Mouse (Mus musculus) limb, embryonic 13.5 days (tissue): ENCODE results near the gene Tyro3. TPM values are rescaled to one million over a fixed set of nuclear protein-coding genes. Genes with fewer than 3 reads are reported as not detected.

Experiments used
- ATAC-seq: fragments of 200-750 bp; cut with Nextera tagmentation; 2 replicates; pipeline ENCODE4 v1.8.0; 2017; ENCODE audit warnings: low read depth, moderate number of reproducible peaks, moderate TSS enrichment; ENCODE audit not compliant: low FRiP score
- H3K27ac ChIP-seq: fragments of 300-500 bp; sonication (generic); 2 replicates; pipeline ENCODE4 v1.5.1; 2015; ENCODE audit warnings: inconsistent platforms, mild to moderate bottlenecking, moderate library complexity
- H3K27me3 ChIP-seq: fragments of 300-500 bp; sonication (generic); 2 replicates; pipeline ENCODE4 v1.6.1; 2015; ENCODE audit warnings: mild to moderate bottlenecking, inconsistent platforms
- H3K36me3 ChIP-seq: fragments of 300-500 bp; sonication (generic); 2 replicates; pipeline ENCODE4 v1.6.1; 2015; ENCODE audit warnings: inconsistent platforms, mild to moderate bottlenecking, moderate library complexity
- H3K4me1 ChIP-seq: fragments of 300-500 bp; sonication (generic); 2 replicates; pipeline ENCODE4 v1.6.1; 2015; ENCODE audit warnings: inconsistent platforms
- H3K4me2 ChIP-seq: fragments of 300-500 bp; sonication (generic); replicated peaks from 2 replicates; pipeline ENCODE4 v1.6.1; 2015; ENCODE audit warnings: inconsistent platforms, mild to moderate bottlenecking, moderate library complexity
- H3K4me3 ChIP-seq: fragments of 300-500 bp; sonication (generic); 2 replicates; pipeline ENCODE4 v1.5.1; 2015; ENCODE audit warnings: moderate library complexity, mild to moderate bottlenecking, inconsistent platforms
- H3K9ac ChIP-seq: fragments of 300-500 bp; sonication (generic); 2 replicates; pipeline ENCODE4 v1.6.1; 2015; ENCODE audit warnings: mild to moderate bottlenecking, inconsistent platforms
- H3K9me3 ChIP-seq: fragments of 300-500 bp; sonication (generic); 2 replicates; pipeline ENCODE4 v1.6.1; 2016; ENCODE audit warnings: inconsistent platforms
- WGBS: fragments of 180-500 bp; shearing (Covaris S2); methylation state at CpG from one replicate; pipeline ENCODE4 v1.1.7; 2015; 5-methylcytosine and 5-hydroxymethylcytosine counted together
- polyA plus RNA-seq: library from polyadenylated mRNA; unstranded; fragments of >200 nt; fragmentation: Nextera tagmentation; extraction: Ambion mirVana; gene quantifications from 2 replicates; pipeline ENCODE4 v1.2.1, GENCODE M21; 2015

Gene Tyro3
- polyA plus RNA-seq, 1 experiment from 2014 or later, result 32.3 TPM

DNA sequence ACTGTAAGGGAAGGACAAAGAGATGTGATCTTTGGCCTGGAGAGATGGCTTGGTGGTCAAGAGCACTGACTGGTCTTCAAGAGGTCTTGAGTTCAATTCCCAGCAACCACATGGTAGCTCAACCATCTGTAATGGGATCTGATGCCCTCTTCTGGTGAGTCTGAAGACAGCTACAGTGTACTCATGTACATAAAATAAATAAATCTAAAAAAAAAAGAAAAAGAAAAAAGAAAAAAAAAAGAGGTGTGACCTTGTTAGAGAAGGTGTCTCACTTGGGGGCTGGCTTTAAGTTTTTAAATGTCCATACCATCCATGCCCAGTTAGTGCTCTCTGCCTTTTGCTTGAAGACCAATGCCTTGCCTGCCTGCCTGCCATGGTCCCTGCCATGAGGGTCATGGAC is 42.5 kb downstream of the Tyro3 start:
- Histone ChIP-seq H3K36me3 (no peaks in the 10 kb centered on the region), H3K9ac (no peak overlapping the region), H3K4me1 (no peaks in the 10 kb centered on the region), H3K9me3 (no peaks in the 10 kb centered on the region), H3K27me3 (no peaks in the 10 kb centered on the region), H3K27ac (no peak overlapping the region), H3K4me3 (no peak overlapping the region), H3K4me2 (no peak overlapping the region)
- ATAC-seq, result no peak

DNA sequence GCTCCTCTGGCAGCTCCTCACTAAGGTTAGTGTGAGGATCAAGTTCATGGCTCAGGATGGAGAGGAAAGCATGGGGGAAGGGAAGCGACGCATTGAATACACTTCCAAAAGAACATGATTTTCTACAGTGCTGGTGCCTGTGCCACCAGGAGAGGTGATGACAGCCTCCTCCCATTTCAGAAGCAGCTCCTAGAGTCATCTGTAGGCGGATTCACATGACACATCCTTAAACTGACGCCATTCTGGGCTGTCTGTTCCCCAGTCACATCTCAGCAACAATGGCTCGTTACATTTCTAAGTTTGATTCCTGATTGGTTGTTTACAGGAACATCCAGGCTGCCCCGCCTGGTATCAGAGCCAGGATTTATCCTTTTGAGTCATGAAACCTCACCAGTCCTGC is 44.5 kb downstream of the Tyro3 start:
- Histone ChIP-seq H3K4me3 (no peak overlapping the region), H3K27me3 (no peaks in the 10 kb centered on the region), H3K27ac (no peak overlapping the region), H3K36me3 (no peaks in the 10 kb centered on the region), H3K4me1 (no peaks in the 10 kb centered on the region), H3K9ac (no peak overlapping the region), H3K9me3 (no peaks in the 10 kb centered on the region), H3K4me2 (no peak overlapping the region)
- no peak for ATAC-seq
- 71% methylated on average over 6 of the region's 6 CpGs for WGBS

DNA sequence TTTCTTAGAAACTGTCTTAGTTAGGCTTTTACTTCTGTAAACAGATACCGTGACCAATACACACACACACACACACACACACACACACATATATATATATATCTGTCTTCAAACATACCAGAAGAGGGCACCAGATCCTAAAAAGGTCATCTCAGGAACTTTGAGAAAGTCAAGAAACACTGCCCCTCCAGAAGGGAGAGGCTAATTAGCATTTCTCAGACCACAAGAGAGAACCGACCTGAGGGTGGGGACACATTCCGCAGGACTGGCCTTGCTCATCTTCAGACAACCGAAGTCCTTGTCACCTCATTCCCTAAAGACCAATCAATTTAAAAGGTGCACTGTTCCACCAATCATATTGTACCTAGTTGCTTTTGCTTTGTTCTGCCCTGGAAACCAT is 46.0 kb downstream of the Tyro3 start:
- Histone ChIP-seq H3K27ac (no peak overlapping the region), H3K4me1 (no peaks in the 10 kb centered on the region), H3K4me2 (no peak overlapping the region), H3K4me3 (no peak overlapping the region), H3K27me3 (no peaks in the 10 kb centered on the region), H3K36me3 (no peaks in the 10 kb centered on the region), H3K9ac (no peak overlapping the region), H3K9me3 (no peaks in the 10 kb centered on the region)
- ATAC-seq, result no peak
- WGBS, result 88% methylated on average over 4 of the region's 4 CpGs

DNA sequence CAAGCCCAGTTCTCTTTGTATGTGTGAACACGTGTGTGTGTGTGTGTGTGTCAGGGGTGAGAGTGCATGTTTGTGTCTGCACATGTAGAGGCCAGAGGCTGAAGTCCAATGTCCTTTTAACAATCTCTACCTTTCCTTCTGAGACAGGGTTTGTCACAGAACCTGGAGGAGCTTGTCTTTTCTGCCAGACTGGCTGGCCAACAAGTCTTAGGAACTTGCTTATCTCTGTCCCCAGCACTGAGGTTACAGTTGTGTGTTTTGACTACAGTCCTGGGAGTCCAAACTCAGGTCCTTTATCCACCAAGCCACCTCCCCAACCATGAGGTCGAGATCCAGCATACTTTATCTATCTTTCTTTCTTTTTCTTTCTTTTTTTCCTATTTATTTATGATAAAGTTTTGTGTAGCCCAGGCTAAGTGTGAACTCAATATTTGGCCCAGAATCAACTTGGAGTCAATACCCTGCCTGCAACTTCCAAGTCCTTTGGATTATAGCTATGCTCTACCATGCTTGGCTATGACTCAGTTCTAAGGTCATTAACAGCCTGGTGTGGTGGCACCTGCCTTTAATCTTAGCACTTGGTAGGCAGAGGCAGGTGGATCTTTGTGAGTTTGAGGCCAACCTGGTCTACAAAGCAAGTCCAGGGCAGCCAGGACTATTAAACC is 48.5 kb downstream of the Tyro3 start:
- Histone ChIP-seq H3K4me1 (no peaks in the 10 kb centered on the region), H3K9me3 (no peaks in the 10 kb centered on the region), H3K36me3 (no peaks in the 10 kb centered on the region), H3K4me3 (no peak overlapping the region), H3K27me3 (no peaks in the 10 kb centered on the region), H3K9ac (no peak overlapping the region), H3K4me2 (no peak overlapping the region), H3K27ac (no peak overlapping the region)
- ATAC-seq, result no peak
- 82% methylated on average over 2 of the region's 2 CpGs for WGBS

DNA sequence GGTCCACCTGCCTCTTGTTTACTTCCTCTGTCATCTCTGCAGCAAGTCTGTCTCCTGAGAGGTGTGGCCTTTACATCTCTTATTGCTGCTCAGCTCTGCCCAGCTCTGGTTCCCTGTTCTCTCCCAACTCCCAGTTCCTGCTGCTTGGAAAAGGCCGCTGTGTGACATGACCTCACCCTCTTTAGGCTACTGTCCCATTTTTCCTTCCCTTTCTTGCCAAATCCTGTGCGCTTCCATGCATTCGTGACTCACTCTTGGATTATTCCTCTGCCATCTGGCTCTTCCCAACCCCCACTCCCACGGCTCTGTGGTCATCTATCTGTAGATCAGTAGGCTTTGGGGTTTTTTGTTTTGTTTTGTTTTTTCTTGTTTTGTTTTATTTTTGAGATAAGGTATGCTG is 49.4 kb downstream of the Tyro3 start:
- no peak for ATAC-seq
- Histone ChIP-seq H3K4me1 (no peaks in the 10 kb centered on the region), H3K4me2 (no peak overlapping the region), H3K9me3 (no peaks in the 10 kb centered on the region), H3K4me3 (no peak overlapping the region), H3K9ac (no peak overlapping the region), H3K27ac (no peak overlapping the region), H3K36me3 (no peaks in the 10 kb centered on the region), H3K27me3 (no peaks in the 10 kb centered on the region)
- WGBS, result 77% methylated on average over 4 of the region's 4 CpGs

DNA sequence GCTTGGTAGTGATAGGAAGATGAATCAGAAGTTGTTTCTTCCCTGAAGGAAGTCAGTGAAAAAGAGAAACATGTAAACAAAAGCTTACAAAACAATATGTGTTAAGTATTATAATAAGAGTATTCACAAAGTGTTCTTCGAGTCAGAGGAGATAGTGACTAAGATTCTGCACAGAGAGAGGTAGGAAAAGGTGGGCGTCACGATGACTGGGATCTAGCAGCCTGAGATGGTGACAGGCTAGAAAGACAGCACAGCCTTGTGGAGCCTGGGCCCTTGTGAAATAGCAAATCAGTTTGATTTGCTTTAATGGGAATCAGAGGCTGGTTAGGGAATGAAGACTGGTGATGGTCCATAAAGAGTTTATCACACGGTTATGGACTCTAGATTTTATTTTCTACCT is 56.3 kb downstream of the Tyro3 start:
- H3K4me1 ChIP-seq, result no peaks in the 10 kb centered on the region
- no peak overlapping the region for H3K9ac ChIP-seq
- no peaks in the 10 kb centered on the region for H3K9me3 ChIP-seq
- H3K27ac ChIP-seq, result no peak overlapping the region
- H3K4me2 ChIP-seq, result no peak overlapping the region
- H3K36me3 ChIP-seq, result no peaks in the 10 kb centered on the region
- ATAC-seq, result no peak
- WGBS, result 87% methylated on average over 4 of the region's 4 CpGs
- no peaks in the 10 kb centered on the region for H3K27me3 ChIP-seq
- H3K4me3 ChIP-seq, result no peak overlapping the region

DNA sequence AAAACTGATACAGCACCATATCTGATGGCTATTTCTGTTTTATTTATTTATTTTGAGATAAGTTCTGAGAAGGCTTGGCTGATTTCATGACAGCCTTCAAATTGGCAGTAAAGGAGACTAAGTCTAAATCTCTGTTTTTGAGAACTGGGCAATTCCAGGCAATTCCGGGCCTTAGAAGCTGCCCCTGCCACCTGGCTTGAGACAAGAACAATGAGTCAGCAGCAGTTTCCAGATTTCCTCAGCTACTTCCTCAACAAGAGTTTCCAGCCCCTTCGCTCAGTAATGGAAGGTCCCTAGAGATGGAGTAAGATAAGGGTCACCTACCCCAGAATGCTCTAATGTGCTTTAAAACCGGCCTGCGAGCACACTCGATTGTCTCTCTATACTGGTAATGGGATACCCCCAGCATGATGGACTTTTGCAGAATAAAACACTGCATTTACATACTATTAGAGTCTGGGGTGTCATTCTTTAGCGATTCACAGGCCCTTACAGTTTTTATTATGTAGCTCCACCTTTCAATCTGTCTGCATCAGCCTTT is 57.8 kb downstream of the Tyro3 start:
- no peak overlapping the region for H3K4me3 ChIP-seq
- no peak overlapping the region for H3K27ac ChIP-seq
- H3K4me1 ChIP-seq, result no peaks in the 10 kb centered on the region
- no peak overlapping the region for H3K4me2 ChIP-seq
- no peak for ATAC-seq
- H3K9me3 ChIP-seq, result no peaks in the 10 kb centered on the region
- H3K27me3 ChIP-seq, result no peaks in the 10 kb centered on the region
- no peak overlapping the region for H3K9ac ChIP-seq
- H3K36me3 ChIP-seq, result no peaks in the 10 kb centered on the region
- WGBS, result 65% methylated on average over 6 of the region's 6 CpGs

DNA sequence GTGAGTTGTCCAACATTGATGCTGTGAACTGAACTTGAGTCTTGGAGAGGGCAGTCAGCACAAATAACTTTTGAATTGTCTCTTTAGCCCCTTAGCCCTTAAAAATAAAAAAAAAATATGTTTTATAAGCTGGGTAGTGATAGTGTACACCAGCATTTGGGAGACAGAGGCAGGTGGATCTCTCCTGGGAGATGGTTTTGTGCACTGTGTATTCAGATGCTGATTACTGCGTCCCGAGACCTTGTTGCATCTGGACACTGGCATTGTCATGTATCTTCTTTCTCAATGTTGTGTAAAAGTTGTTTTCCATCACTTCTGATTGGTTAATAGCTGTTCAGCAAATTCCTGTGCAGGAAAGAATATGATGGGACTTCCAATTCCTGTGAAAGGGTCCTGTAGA is 59.8 kb downstream of the Tyro3 start:
- ATAC-seq, result no peak
- H3K27ac ChIP-seq, result no peak overlapping the region
- no peaks in the 10 kb centered on the region for H3K9me3 ChIP-seq
- H3K36me3 ChIP-seq, result no peaks in the 10 kb centered on the region
- H3K4me1 ChIP-seq, result no peaks in the 10 kb centered on the region
- no peak overlapping the region for H3K4me3 ChIP-seq
- 90% methylated on average over 2 of the region's 2 CpGs for WGBS
- no peaks in the 10 kb centered on the region for H3K27me3 ChIP-seq
- H3K9ac ChIP-seq, result no peak overlapping the region
- H3K4me2 ChIP-seq, result no peak overlapping the region

DNA sequence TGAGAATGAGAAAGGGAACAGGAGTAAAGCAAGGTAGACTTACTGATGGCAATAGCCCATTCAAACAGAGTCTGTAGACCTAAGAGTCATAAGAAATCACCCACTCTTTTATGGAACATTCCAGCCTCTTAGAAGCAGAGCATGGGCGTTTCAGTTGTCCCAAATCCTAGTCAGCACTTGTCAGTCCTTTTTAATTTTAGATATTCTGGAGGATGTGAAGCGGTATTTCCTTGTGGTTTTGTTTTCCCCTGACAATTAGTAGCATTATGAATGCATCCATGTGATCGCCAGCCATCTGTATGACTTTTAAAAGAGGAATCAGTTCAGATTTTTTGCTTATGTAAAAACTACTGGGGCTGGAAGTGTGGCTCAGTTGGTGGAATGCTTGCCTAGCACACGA is 67.0 kb downstream of the Tyro3 start:
- no peak for ATAC-seq
- Histone ChIP-seq H3K9me3 (no peaks in the 10 kb centered on the region), H3K4me1 (no peaks in the 10 kb centered on the region), H3K4me2 (no peak overlapping the region), H3K4me3 (no peak overlapping the region), H3K27ac (no peak overlapping the region), H3K36me3 (no peaks in the 10 kb centered on the region), H3K9ac (no peak overlapping the region), H3K27me3 (no peaks in the 10 kb centered on the region)
- WGBS, result 69% methylated on average over 4 of the region's 4 CpGs

Other genes starting within 250 kb of the Tyro3 start
- gene Nusap1, start 179.4 kb upstream of the Tyro3 start, polyA plus RNA-seq, result 70.1 and 73.8 TPM in 2 replicates
- gene Oip5, start 179.3 kb upstream of the Tyro3 start, polyA plus RNA-seq, result 23.9 and 27.1 TPM in 2 replicates
- 47.9 and 50.7 TPM in 2 replicates for gene Ndufaf1, start 134.9 kb upstream of the Tyro3 start, polyA plus RNA-seq
- 61.3 and 68.3 TPM in 2 replicates for gene Rtf1, start 122.7 kb upstream of the Tyro3 start, polyA plus RNA-seq
- gene Itpka, start 55.4 kb upstream of the Tyro3 start, polyA plus RNA-seq, result 0.33 and 0.59 TPM in 2 replicates
- not detected in 2 replicates for gene Ltk, start 37.3 kb upstream of the Tyro3 start, polyA plus RNA-seq
- 28.5 and 30.2 TPM in 2 replicates for gene Rpap1, start 10.2 kb upstream of the Tyro3 start, polyA plus RNA-seq
- 36.3 and 37.3 TPM in 2 replicates for gene Mga, start 99.5 kb downstream of the Tyro3 start, polyA plus RNA-seq
- gene Mapkbp1, start 175.0 kb downstream of the Tyro3 start, polyA plus RNA-seq, result 3.8 and 3.9 TPM in 2 replicates
- gene Jmjd7, start 229.8 kb downstream of the Tyro3 start, polyA plus RNA-seq, result 23.1 and 24.2 TPM in 2 replicates
- 3.4 and 4.3 TPM in 2 replicates for gene Gm28042, start 229.8 kb downstream of the Tyro3 start, polyA plus RNA-seq
- 2.4 and 3.2 TPM in 2 replicates for gene Pla2g4b, start 235.7 kb downstream of the Tyro3 start, polyA plus RNA-seq